Mouse (Mus musculus): Measurements from ENCODE around the gene Dzip1l. TPM values are rescaled to one million over a fixed set of nuclear protein-coding genes. Genes with fewer than 3 reads are reported as not detected.

Dzip1l gene
- polyA plus RNA-seq, 1 experiment from 2014 or later, result 7.9 TPM

GRCm38 (mm10) chr9:99671603-99672002 lies 42.3 kb downstream of the Dzip1l start:
- ATAC-seq (ENCODE audit: low FRiP score), result no peak
- Histone ChIP-seq H3K36me3 (replicated peaks; ENCODE audit: control insufficient read depth, insufficient read depth) (peaks cover 17% of the 10 kb centered on the region), H3K27me3 (ENCODE audit: control insufficient read depth, insufficient read depth, low read length) (no peaks in the 10 kb centered on the region), H3K9me3 (ENCODE audit: control insufficient read depth, low read length) (no peaks in the 10 kb centered on the region), H3K9ac (no peak overlapping the region), H3K4me1 (replicated peaks; ENCODE audit: control insufficient read depth, insufficient read depth, low read length) (no peaks in the 10 kb centered on the region), H3K4me2 (replicated peaks) (no peak overlapping the region), H3K4me3 (replicated peaks; ENCODE audit: low read length) (no peak overlapping the region), H3K27ac (no peak overlapping the region)
- 51% methylated on average over 2 of the region's 2 CpGs for WGBS
- no peak for DNase-seq (ENCODE audit: low spot score)

GRCm38 (mm10) chr9:99675714-99676113 lies 46.4 kb downstream of the Dzip1l start:
- ATAC-seq (ENCODE audit: low FRiP score) (no peak), DNase-seq (ENCODE audit: low spot score) (no peak)
- no peaks in the 10 kb centered on the region for H3K27me3 ChIP-seq (ENCODE audit: control insufficient read depth, insufficient read depth, low read length)
- H3K36me3 ChIP-seq (replicated peaks; ENCODE audit: control insufficient read depth, insufficient read depth), result no peaks in the 10 kb centered on the region
- no peak overlapping the region for H3K9ac ChIP-seq
- H3K27ac ChIP-seq, result no peak overlapping the region
- H3K4me1 ChIP-seq (replicated peaks; ENCODE audit: control insufficient read depth, insufficient read depth, low read length), result no peaks in the 10 kb centered on the region
- H3K4me3 ChIP-seq (replicated peaks; ENCODE audit: low read length), result no peak overlapping the region
- no peak overlapping the region for H3K4me2 ChIP-seq (replicated peaks)
- H3K9me3 ChIP-seq (ENCODE audit: control insufficient read depth, low read length), result no peaks in the 10 kb centered on the region
- WGBS, result 84% methylated on average over 3 of the region's 3 CpGs

- Histone ChIP-seq H3K4me2 (replicated peaks) (no peak overlapping the region), H3K4me1 (replicated peaks; ENCODE audit: control insufficient read depth, insufficient read depth, low read length) (0 out of 2 replicates have a peak, but pooled peaks cover 4% of the 10 kb centered on the region), H3K4me3 (replicated peaks; ENCODE audit: low read length) (no peak overlapping the region), H3K36me3 (replicated peaks; ENCODE audit: control insufficient read depth, insufficient read depth) (no peaks in the 10 kb centered on the region), H3K9ac (no peak overlapping the region), H3K27me3 (ENCODE audit: control insufficient read depth, insufficient read depth, low read length) (no peaks in the 10 kb centered on the region), H3K9me3 (ENCODE audit: control insufficient read depth, low read length) (no peaks in the 10 kb centered on the region), H3K27ac (no peak overlapping the region)
- no peak for ATAC-seq (ENCODE audit: low FRiP score)
- DNase-seq (ENCODE audit: low spot score), result no peak
- whole genome bisulfite sequencing, result 70% methylated on average over 21 of the region's 21 CpGs
These were observed 52.8 kb downstream of the Dzip1l start for GRCm38 (mm10) chr9:99681980-99682570.

- H3K27ac ChIP-seq, result no peak overlapping the region; the same call in 1 of the 2 replicates
These were observed 55.8 kb downstream of the Dzip1l start for GRCm38 (mm10) chr9:99685061-99685521.

GRCm38 (mm10) chr9:99685536-99686231 lies 56.4 kb downstream of the Dzip1l start:
- Histone ChIP-seq H3K27ac (no peak overlapping the region), H3K36me3 (replicated peaks; ENCODE audit: control insufficient read depth, insufficient read depth) (no peaks in the 10 kb centered on the region), H3K4me1 (replicated peaks; ENCODE audit: control insufficient read depth, insufficient read depth, low read length) (0 out of 2 replicates have a peak, but pooled peaks cover 4% of the 10 kb centered on the region), H3K4me3 (replicated peaks; ENCODE audit: low read length) (no peak overlapping the region), H3K9ac (no peak overlapping the region), H3K4me2 (replicated peaks) (no peak overlapping the region), H3K9me3 (ENCODE audit: control insufficient read depth, low read length) (no peaks in the 10 kb centered on the region), H3K27me3 (ENCODE audit: control insufficient read depth, insufficient read depth, low read length) (no peaks in the 10 kb centered on the region)
- 73% methylated on average over 5 of the region's 5 CpGs for WGBS
- no peak for DNase-seq (ENCODE audit: low spot score)
- ATAC-seq (ENCODE audit: low FRiP score), result no peak

More at GRCm38 (mm10) chr9:99685061-99685521, 55.8 kb downstream of the Dzip1l start:
- Histone ChIP-seq H3K4me3 (replicated peaks; ENCODE audit: low read length) (no peak overlapping the region), H3K4me1 (replicated peaks; ENCODE audit: control insufficient read depth, insufficient read depth, low read length) (0 out of 2 replicates have a peak, but pooled peaks cover 4% of the 10 kb centered on the region), H3K9me3 (ENCODE audit: control insufficient read depth, low read length) (no peaks in the 10 kb centered on the region), H3K4me2 (replicated peaks) (no peak overlapping the region), H3K9ac (no peak overlapping the region), H3K36me3 (replicated peaks; ENCODE audit: control insufficient read depth, insufficient read depth) (no peaks in the 10 kb centered on the region), H3K27me3 (ENCODE audit: control insufficient read depth, insufficient read depth, low read length) (no peaks in the 10 kb centered on the region)
- peak; percentile 27 for DNase-seq (ENCODE audit: low spot score)
- 65% methylated on average over 5 of the region's 5 CpGs for whole genome bisulfite sequencing
- no peak for ATAC-seq (ENCODE audit: low FRiP score)

- DNase-seq (ENCODE audit: low spot score) (no peak), ATAC-seq (ENCODE audit: low FRiP score) (no peak)
- no peak overlapping the region for H3K27ac ChIP-seq
- no peak overlapping the region for H3K4me2 ChIP-seq (replicated peaks)
- H3K27me3 ChIP-seq (ENCODE audit: control insufficient read depth, insufficient read depth, low read length), result no peaks in the 10 kb centered on the region
- H3K9ac ChIP-seq, result no peak overlapping the region
- H3K36me3 ChIP-seq (replicated peaks; ENCODE audit: control insufficient read depth, insufficient read depth), result no peaks in the 10 kb centered on the region
- 0 out of 2 replicates have a peak, but pooled peaks cover 2% of the 10 kb centered on the region for H3K4me1 ChIP-seq (replicated peaks; ENCODE audit: control insufficient read depth, insufficient read depth, low read length)
- H3K9me3 ChIP-seq (ENCODE audit: control insufficient read depth, low read length), result no peaks in the 10 kb centered on the region
- H3K4me3 ChIP-seq (replicated peaks; ENCODE audit: low read length), result no peak overlapping the region
- WGBS, result 96% methylated on average over 5 of the region's 5 CpGs
These were observed 60.5 kb downstream of the Dzip1l start for GRCm38 (mm10) chr9:99689796-99690195.

GRCm38 (mm10) chr9:99690386-99690785 lies 61.1 kb downstream of the Dzip1l start:
- 81% methylated on average over 7 of the region's 7 CpGs for WGBS
- H3K9me3 ChIP-seq (ENCODE audit: control insufficient read depth, low read length), result no peaks in the 10 kb centered on the region
- no peaks in the 10 kb centered on the region for H3K36me3 ChIP-seq (replicated peaks; ENCODE audit: control insufficient read depth, insufficient read depth)
- no peaks in the 10 kb centered on the region for H3K4me1 ChIP-seq (replicated peaks; ENCODE audit: control insufficient read depth, insufficient read depth, low read length)
- H3K4me2 ChIP-seq (replicated peaks), result no peak overlapping the region
- ATAC-seq (ENCODE audit: low FRiP score) (no peak), DNase-seq (ENCODE audit: low spot score) (no peak)
- no peak overlapping the region for H3K27ac ChIP-seq
- no peaks in the 10 kb centered on the region for H3K27me3 ChIP-seq (ENCODE audit: control insufficient read depth, insufficient read depth, low read length)
- H3K9ac ChIP-seq, result no peak overlapping the region
- no peak overlapping the region for H3K4me3 ChIP-seq (replicated peaks; ENCODE audit: low read length)

GRCm38 (mm10) chr9:99694961-99695360 lies 65.7 kb downstream of the Dzip1l start:
- Histone ChIP-seq H3K4me1 (replicated peaks; ENCODE audit: control insufficient read depth, insufficient read depth, low read length) (no peaks in the 10 kb centered on the region), H3K4me3 (replicated peaks; ENCODE audit: low read length) (no peak overlapping the region), H3K9me3 (ENCODE audit: control insufficient read depth, low read length) (no peaks in the 10 kb centered on the region), H3K27me3 (ENCODE audit: control insufficient read depth, insufficient read depth, low read length) (no peaks in the 10 kb centered on the region), H3K27ac (no peak overlapping the region), H3K9ac (no peak overlapping the region), H3K4me2 (replicated peaks) (no peak overlapping the region), H3K36me3 (replicated peaks; ENCODE audit: control insufficient read depth, insufficient read depth) (no peaks in the 10 kb centered on the region)
- DNase-seq (ENCODE audit: low spot score), result no peak
- 70% methylated on average over 7 of the region's 7 CpGs for WGBS
- ATAC-seq (ENCODE audit: low FRiP score), result no peak

GRCm38 (mm10) chr9:99699752-99700389 lies 70.6 kb downstream of the Dzip1l start:
- no peak for ATAC-seq (ENCODE audit: low FRiP score)
- H3K36me3 ChIP-seq (replicated peaks; ENCODE audit: control insufficient read depth, insufficient read depth), result no peaks in the 10 kb centered on the region

More at GRCm38 (mm10) chr9:99699752-99700389, 70.6 kb downstream of the Dzip1l start:
- Histone ChIP-seq H3K4me3 (replicated peaks; ENCODE audit: low read length) (no peak overlapping the region), H3K27ac (no peak overlapping the region), H3K9me3 (ENCODE audit: control insufficient read depth, low read length) (no peaks in the 10 kb centered on the region), H3K4me2 (replicated peaks) (no peak overlapping the region), H3K4me1 (replicated peaks; ENCODE audit: control insufficient read depth, insufficient read depth, low read length) (no peaks in the 10 kb centered on the region), H3K27me3 (ENCODE audit: control insufficient read depth, insufficient read depth, low read length) (no peaks in the 10 kb centered on the region), H3K9ac (no peak overlapping the region)
- WGBS, result 90% methylated on average over 2 of the region's 2 CpGs
- no peak for DNase-seq (ENCODE audit: low spot score)
